Mouse (Mus musculus) ovary, postnatal 14 days (tissue): Measurements from ENCODE around the gene Rtn3.
"Not testable (repeated sequence)": the region's sequence is repeated elsewhere in the genome, so short reads cannot be mapped to it uniquely, and the experiment has no call there.

Experiments used
- DNase-seq: peaks from one replicate; pipeline ENCODE4 v3.0.0; 2022; ENCODE audit warnings: low spot score

Gene Rtn3

DNA sequence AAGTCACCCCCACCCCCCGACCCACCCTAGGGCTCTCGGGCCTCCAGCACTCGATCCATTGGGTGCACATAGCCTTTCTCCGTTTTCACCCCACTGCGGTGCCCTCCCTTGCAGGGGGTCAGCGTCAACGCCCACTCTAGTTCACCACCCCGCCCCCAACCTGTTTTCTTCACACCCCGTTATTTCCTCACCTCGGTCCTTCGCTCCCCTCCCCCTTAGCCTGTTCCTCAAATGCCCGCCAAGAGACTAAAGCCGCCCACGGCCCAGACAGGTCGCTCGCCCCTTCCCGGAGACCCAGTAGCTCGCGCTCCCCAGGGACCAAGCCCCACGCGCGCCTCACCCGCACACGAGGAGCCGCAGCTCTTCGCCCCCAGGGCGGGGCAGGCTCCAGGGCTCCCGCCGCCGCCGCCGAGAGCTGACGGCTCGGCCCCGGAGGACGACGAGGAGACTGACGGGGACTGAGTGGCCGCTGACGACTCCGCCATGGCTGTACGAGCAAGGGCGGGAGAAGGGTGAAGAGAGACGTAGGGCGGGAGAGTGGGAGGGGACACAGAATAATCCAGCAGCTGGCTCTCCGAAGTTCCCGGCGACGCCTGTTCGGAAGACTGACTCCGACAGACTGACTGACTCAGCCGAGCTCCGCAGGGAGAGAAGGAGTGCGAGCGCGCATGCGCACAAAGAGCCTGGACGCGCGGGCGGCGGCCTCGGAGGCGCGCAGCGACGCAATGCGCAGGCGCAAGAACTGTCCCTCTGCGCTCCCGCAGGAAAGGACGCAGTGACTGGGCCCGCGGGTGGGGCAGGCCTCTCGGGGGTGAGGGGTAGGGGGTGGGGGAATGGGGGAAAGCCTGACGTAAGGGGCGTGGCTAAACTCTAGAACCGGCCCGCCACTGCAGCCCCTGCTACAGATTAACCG, at the start of gene Rtn3:
Gene Rtn3, minus strand, starts transcription at position 683 of the 913 bp plus-strand sequence.
- DNase-seq: peak; percentile 93

GRCm38 (mm10) chr19:7531906-7532305, 48.8 kb upstream of the Rtn3 start:
- no peak for DNase-seq

- peak; percentile 45 for DNase-seq
Measured at GRCm38 (mm10) chr19:7528639-7529428, 45.8 kb upstream of the Rtn3 start.

GRCm38 (mm10) chr19:7524879-7525278, 41.8 kb upstream of the Rtn3 start:
- no peak for DNase-seq

DNA sequence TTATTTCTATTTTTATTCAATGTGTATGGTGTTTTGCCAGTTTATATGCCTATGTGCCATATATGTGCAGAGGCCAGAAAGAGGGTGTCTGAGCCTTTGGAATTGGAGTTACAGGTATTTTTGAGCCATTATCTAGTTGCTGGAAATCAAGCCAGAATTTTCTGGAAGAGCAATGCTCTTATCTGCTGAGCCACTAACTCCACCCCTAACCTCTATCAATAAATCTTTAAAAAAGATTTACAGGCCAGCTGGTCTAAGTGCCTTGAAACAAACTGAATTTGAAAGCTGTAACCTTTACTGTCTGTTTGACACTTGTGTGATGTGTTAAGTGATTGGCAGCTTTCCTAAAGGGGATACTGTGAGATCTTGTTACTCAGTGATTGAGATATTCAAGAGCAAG, 40.7 kb upstream of the Rtn3 start:
- DNase-seq: no peak

DNA sequence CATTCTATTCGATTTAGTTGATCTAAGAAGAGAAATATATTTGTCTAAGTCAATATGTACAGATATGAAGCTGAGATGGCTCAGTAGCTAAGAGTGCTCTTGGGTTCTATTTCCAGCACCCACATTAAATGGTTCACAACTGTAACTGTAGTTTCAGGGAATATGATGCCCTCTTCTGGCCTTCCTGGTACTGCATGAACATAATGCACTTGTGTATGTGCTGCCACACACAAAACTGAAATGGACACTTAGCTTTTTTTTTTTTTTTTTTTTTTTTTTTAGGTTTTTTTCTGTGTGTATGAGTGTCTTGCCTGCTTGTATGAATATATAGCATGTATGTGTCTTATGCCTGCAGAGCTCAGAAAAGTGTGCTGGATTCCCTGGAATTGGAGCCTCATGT, 40.2 kb upstream of the Rtn3 start:
- no peak for DNase-seq

GRCm38 (mm10) chr19:7522856-7523255, 39.8 kb upstream of the Rtn3 start:
- no peak for DNase-seq

DNA sequence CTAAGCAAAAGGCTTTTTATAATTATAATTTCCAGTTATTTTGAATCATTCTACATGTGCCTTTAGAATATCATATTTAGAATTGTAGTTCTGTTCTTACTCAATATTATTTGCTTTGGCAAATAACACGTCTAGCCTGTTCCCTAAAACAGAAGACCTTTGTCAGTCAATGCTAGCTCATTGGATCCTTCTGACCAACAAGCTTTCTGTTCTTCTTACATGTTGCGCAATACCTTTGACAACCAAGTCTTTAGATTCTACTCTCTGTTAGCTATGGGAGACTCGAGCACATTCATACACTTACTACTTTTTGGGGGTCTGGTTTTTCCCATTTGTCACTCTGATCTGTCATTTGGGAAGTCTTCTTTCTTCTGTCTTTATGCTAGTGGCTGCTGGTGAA, 38.5 kb upstream of the Rtn3 start:
- no peak for DNase-seq

DNA sequence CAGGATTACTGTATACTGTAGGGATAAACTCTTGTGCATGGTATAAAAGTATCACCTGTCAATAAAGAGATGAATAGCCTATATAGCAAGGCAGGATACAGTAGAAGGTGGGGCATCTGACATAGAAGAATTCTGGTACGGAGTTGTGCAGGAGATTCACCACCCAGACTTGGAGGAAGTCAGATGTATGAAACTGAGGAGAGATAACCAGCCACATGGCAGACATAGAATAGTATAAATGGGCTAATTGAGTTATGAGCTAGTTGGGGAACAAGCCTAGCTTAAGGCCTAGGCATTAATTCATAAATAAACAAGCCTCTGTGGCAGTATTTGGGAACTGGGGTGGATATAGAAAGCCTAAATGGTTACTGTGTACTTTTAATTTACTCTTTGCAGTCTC, 33.4 kb upstream of the Rtn3 start:
- no peak for DNase-seq

DNA sequence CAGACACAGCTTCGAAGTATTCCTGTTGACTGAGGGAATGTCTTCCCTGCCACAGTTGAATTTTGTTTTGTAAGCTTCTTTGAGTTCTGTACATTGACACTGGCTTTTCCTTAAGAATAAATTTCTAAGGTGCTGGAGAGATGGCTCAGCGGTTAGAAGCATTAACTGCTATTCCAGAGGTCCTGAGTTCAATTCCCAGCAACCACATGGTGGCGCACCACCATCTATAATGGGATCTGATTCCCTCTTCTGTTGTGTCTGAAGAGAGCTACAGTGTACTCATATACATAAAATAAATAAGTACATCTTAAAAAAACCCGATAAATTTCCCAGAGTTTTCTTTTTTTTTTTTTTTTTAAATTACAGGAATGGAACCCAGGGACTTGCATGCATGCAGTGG, 24.9 kb upstream of the Rtn3 start:
- DNase-seq: no peak

GRCm38 (mm10) chr19:7506321-7506720, 23.2 kb upstream of the Rtn3 start:
- no peak for DNase-seq

DNA sequence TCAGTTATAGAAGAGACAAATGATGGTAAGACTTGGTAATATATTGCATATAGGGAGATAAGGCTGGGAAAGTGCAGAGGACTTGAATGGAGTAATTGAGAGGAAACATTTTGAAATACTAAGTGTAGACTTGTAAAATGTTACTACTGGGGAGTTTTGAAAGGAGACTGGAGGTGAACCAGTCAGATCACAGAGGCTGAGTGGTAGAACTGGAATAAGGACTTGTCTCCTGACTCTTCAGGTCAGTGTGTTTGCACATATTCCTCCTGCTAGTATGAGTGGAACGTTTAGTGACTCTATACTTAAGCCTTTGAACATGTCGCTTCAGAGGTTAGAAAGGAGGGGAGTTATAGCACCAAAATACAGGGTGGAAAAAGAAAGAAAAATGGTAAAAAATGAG, 19.4 kb upstream of the Rtn3 start:
- DNase-seq: no peak

GRCm38 (mm10) chr19:7500701-7501100, 17.6 kb upstream of the Rtn3 start:
- DNase-seq: no peak

- DNase-seq: no peak
Measured at GRCm38 (mm10) chr19:7498816-7499215, 15.7 kb upstream of the Rtn3 start.

DNA sequence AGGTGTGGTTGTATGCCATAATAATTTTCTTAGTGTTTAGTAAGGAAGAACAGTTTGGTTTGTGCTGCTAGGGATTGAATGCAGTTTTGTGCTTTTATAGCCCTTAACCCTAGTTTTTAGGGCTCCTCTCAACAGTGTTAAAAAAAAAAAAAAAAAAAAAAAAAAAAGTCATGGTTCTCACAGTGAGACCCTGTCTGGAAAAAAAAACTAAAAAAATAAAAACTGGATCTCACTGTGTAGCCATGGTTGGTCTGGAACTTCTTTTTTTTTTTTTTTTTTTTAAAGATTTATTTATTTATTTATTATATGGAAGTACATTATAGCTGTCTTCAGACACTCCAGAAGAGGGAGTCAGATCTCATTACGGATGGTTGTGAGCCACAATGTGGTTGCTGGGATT, 13.0 kb upstream of the Rtn3 start:
- not testable (repeated sequence) for DNase-seq

DNA sequence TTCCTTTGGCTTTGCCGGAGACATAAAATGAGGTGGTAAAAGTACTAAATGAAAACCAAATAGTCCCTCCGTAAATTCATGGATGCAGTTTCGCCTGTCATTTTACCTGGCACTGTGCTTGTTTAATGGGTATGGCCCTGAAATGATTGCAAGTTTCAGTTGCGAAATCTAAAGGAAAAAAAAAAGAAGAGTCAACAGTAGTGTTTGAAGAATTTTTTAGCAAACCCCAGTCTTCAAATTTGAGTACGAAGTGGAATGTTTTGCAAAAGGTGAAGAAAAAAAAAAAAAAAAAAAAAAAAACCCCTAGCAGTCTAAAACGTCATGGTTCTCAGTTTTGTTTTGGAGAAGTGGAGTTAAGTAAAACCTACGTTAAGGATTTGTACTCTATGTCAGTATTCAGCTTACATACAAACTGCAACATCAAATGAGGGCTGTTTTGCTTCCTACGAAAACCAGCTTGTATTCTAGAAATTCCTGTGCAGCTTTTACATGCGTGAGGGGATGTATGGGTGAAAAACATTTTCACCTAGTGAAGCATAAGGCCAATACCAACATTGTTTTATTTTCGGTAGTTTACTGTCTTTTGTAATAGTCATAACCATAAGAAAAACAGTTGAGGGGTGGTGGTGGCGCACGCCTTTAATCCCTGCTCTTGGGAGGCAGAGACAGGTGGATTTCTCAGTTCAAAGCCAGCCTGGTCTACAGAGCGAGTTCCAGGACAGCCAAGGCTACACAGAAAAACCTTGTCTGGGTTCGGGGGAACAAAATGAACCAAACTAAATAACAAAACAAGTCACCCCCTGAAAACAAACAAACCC, 12.3 kb upstream of the Rtn3 start:
- DNase-seq: no peak

- peak; percentile 85 for DNase-seq
Measured at GRCm38 (mm10) chr19:7494187-7495015, 11.3 kb upstream of the Rtn3 start.

DNA sequence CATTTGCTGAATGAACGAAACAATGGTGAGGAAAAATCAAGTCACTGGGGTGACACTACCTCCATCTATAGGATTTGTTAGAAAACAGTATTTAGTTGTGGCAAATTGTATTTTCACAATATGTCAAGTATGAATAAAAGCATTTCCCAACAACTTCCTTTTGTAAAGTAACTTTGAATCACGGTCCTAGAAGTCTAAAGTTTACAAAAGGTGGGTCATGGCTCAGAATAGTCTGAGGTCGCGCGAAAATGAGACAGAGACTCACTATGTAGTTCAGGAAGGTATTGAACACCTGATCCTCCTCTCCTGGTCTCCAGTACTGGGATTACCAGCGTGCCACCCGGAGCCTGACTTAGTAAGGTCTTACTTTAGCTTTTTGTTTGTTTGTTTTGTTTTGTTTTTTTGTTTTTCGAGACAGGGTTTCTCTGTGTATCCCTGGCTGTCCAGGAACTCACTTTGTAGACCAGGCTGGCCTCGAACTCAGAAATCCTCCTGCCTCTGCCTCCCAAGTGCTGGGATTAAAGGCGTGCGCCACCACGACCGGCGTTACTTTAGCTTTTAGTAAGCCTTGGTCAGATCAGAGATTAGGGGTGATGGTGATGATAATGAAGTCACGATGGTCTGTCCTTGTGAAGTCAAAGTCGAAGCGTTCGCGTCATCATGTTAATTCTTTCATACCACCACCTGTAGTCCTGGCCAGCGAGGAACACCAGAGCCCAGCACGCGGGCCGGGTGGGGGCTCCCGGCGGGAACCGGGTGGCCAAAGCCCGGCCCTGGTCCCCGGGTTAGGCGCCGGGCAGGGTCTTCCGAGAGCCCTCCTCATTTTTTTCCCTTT, 10.5 kb upstream of the Rtn3 start, which contains the start of gene Atl3:
Gene Atl3, plus strand, starts transcription at position 689 of the 835 bp plus-strand sequence.
- no peak for DNase-seq

- DNase-seq: no peak
Measured at GRCm38 (mm10) chr19:7492682-7493081, 9.6 kb upstream of the Rtn3 start.

DNA sequence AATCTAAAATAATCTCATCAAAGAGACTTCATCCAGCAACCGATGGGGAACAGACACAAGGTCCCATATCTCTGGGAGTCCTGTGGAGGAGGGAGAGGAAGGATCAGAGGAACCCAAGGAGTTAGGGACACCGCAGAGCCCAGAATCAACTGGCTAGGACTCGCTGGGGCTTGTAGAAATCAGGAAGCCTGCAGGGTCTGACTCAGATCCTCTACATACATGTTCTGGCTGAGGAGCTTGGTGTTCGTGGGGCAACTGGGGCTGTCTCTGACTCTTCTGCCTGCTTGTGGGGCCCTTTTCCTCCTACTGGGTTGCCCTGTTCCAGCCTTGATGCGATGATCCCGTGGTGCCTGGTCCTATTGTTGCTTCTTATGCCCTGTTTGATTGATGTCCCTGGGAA, 8.9 kb upstream of the Rtn3 start:
- no peak for DNase-seq
